Mouse (Mus musculus): Measurements from ENCODE around the gene Tmem231. TPM values are rescaled to one million over a fixed set of nuclear protein-coding genes. Genes with fewer than 3 reads are reported as not detected.

Gene Tmem231
- polyA plus RNA-seq, 2 experiments = 15.7 to 16.3 TPM

GRCm38 (mm10) chr8:111951317-111951716 lies 17.6 kb upstream of the Tmem231 start:
- Histone ChIP-seq H3K4me3 (replicated peaks; ENCODE audit: low read length) (no peak overlapping the region), H3K36me3 (ENCODE audit: control insufficient read depth, insufficient read depth, low read length) (peaks cover 68% of the 10 kb centered on the region), H3K27me3 (ENCODE audit: control insufficient read depth, insufficient read depth, low read length) (no peaks in the 10 kb centered on the region), H3K9me3 (ENCODE audit: control insufficient read depth, low read length) (no peaks in the 10 kb centered on the region), H3K4me2 (replicated peaks; ENCODE audit: low read depth, low read length, severe bottlenecking) (no peak overlapping the region), H3K4me1 (ENCODE audit: control insufficient read depth, insufficient read depth, low read length) (no peaks in the 10 kb centered on the region), H3K9ac (ENCODE audit: low read depth, low read length, severe bottlenecking) (no peak overlapping the region), H3K27ac (replicated peaks; ENCODE audit: low read depth, low read length) (no peak overlapping the region)
- no peak for TF ChIP-seq POLR2A (IDR thresholded peaks at IDR 0.05; ENCODE audit: borderline replicate concordance, extremely low read depth, insufficient read depth, insufficient read length)
- ATAC-seq (ENCODE audit: low FRiP score, low read depth) = no peak
- WGBS = 95% methylated on average over 7 of the region's 7 CpGs
- DNase-seq (ENCODE audit: low spot score) = no peak

- ATAC-seq (ENCODE audit: low FRiP score, low read depth) = no peak
- H3K4me1 ChIP-seq (ENCODE audit: control insufficient read depth, insufficient read depth, low read length) = no peaks in the 10 kb centered on the region
These were observed 17.2 kb upstream of the Tmem231 start for GRCm38 (mm10) chr8:111950846-111951245.

GRCm38 (mm10) chr8:111947954-111948353 lies 14.3 kb upstream of the Tmem231 start:
- Histone ChIP-seq H3K36me3 (ENCODE audit: control insufficient read depth, insufficient read depth, low read length) (peaks cover 69% of the 10 kb centered on the region), H3K27ac (replicated peaks; ENCODE audit: low read depth, low read length) (no peak overlapping the region), H3K4me3 (replicated peaks; ENCODE audit: low read length) (no peak overlapping the region), H3K4me2 (replicated peaks; ENCODE audit: low read depth, low read length, severe bottlenecking) (no peak overlapping the region), H3K9ac (ENCODE audit: low read depth, low read length, severe bottlenecking) (no peak overlapping the region), H3K4me1 (ENCODE audit: control insufficient read depth, insufficient read depth, low read length) (no peaks in the 10 kb centered on the region), H3K27me3 (ENCODE audit: control insufficient read depth, insufficient read depth, low read length) (no peaks in the 10 kb centered on the region), H3K9me3 (ENCODE audit: control insufficient read depth, low read length) (no peaks in the 10 kb centered on the region)
- WGBS = 91% methylated on average over 8 of the region's 8 CpGs
- no peak for DNase-seq (ENCODE audit: low spot score)
- no peak for ATAC-seq (ENCODE audit: low FRiP score, low read depth)
- no peak for TF ChIP-seq POLR2A (IDR thresholded peaks at IDR 0.05; ENCODE audit: borderline replicate concordance, extremely low read depth, insufficient read depth, insufficient read length)

More at GRCm38 (mm10) chr8:111950846-111951245, 17.2 kb upstream of the Tmem231 start:
- H3K4me2 ChIP-seq (replicated peaks; ENCODE audit: low read depth, low read length, severe bottlenecking) = no peak overlapping the region
- TF ChIP-seq POLR2A (IDR thresholded peaks at IDR 0.05; ENCODE audit: borderline replicate concordance, extremely low read depth, insufficient read depth, insufficient read length) = no peak
- no peaks in the 10 kb centered on the region for H3K9me3 ChIP-seq (ENCODE audit: control insufficient read depth, low read length)
- H3K27ac ChIP-seq (replicated peaks; ENCODE audit: low read depth, low read length) = no peak overlapping the region
- no peaks in the 10 kb centered on the region for H3K27me3 ChIP-seq (ENCODE audit: control insufficient read depth, insufficient read depth, low read length)
- no peak overlapping the region for H3K4me3 ChIP-seq (replicated peaks; ENCODE audit: low read length)
- peaks cover 70% of the 10 kb centered on the region for H3K36me3 ChIP-seq (ENCODE audit: control insufficient read depth, insufficient read depth, low read length)
- WGBS = 90% methylated on average over 3 of the region's 3 CpGs
- H3K9ac ChIP-seq (ENCODE audit: low read depth, low read length, severe bottlenecking) = no peak overlapping the region
- DNase-seq (ENCODE audit: low spot score) = no peak

- no peak for DNase-seq (ENCODE audit: low spot score)
- H3K9ac ChIP-seq (ENCODE audit: low read depth, low read length, severe bottlenecking) = no peak overlapping the region
- no peak overlapping the region for H3K4me2 ChIP-seq (replicated peaks; ENCODE audit: low read depth, low read length, severe bottlenecking)
- H3K4me3 ChIP-seq (replicated peaks; ENCODE audit: low read length) = no peak overlapping the region
- TF ChIP-seq POLR2A (IDR thresholded peaks at IDR 0.05; ENCODE audit: borderline replicate concordance, extremely low read depth, insufficient read depth, insufficient read length) = no peak
- 84% methylated on average over 2 of the region's 2 CpGs for WGBS
- H3K9me3 ChIP-seq (ENCODE audit: control insufficient read depth, low read length) = no peaks in the 10 kb centered on the region
- ATAC-seq (ENCODE audit: low FRiP score, low read depth) = no peak
- H3K36me3 ChIP-seq (ENCODE audit: control insufficient read depth, insufficient read depth, low read length) = peaks cover 68% of the 10 kb centered on the region
- H3K27me3 ChIP-seq (ENCODE audit: control insufficient read depth, insufficient read depth, low read length) = no peaks in the 10 kb centered on the region
- no peak overlapping the region for H3K27ac ChIP-seq (replicated peaks; ENCODE audit: low read depth, low read length)
- H3K4me1 ChIP-seq (ENCODE audit: control insufficient read depth, insufficient read depth, low read length) = no peaks in the 10 kb centered on the region
These were observed 13.5 kb upstream of the Tmem231 start for GRCm38 (mm10) chr8:111947144-111947543.

- no peaks in the 10 kb centered on the region for H3K27me3 ChIP-seq (ENCODE audit: control insufficient read depth, insufficient read depth, low read length)
- TF ChIP-seq POLR2A (IDR thresholded peaks at IDR 0.05; ENCODE audit: borderline replicate concordance, extremely low read depth, insufficient read depth, insufficient read length) = no peak
- no peak overlapping the region for H3K27ac ChIP-seq (replicated peaks; ENCODE audit: low read depth, low read length)
- WGBS = 89% methylated on average over 2 of the region's 2 CpGs
- H3K9me3 ChIP-seq (ENCODE audit: control insufficient read depth, low read length) = no peaks in the 10 kb centered on the region
- peaks cover 50% of the 10 kb centered on the region for H3K36me3 ChIP-seq (ENCODE audit: control insufficient read depth, insufficient read depth, low read length)
- no peak overlapping the region for H3K4me3 ChIP-seq (replicated peaks; ENCODE audit: low read length)
- H3K9ac ChIP-seq (ENCODE audit: low read depth, low read length, severe bottlenecking) = no peak overlapping the region
- ATAC-seq (ENCODE audit: low FRiP score, low read depth) (no peak), DNase-seq (ENCODE audit: low spot score) (no peak)
- no peak overlapping the region for H3K4me2 ChIP-seq (replicated peaks; ENCODE audit: low read depth, low read length, severe bottlenecking)
- H3K4me1 ChIP-seq (ENCODE audit: control insufficient read depth, insufficient read depth, low read length) = peaks cover 12% of the 10 kb centered on the region
These were observed 9.9 kb upstream of the Tmem231 start for GRCm38 (mm10) chr8:111943544-111943943.

GRCm38 (mm10) chr8:111941101-111941454 lies 7.4 kb upstream of the Tmem231 start:
- ATAC-seq (ENCODE audit: low FRiP score, low read depth) (no peak), DNase-seq (ENCODE audit: low spot score) (peak; percentile 51)
- peaks cover 12% of the 10 kb centered on the region for H3K4me1 ChIP-seq (ENCODE audit: control insufficient read depth, insufficient read depth, low read length)
- peak overlapping the region; percentile 87 for H3K4me3 ChIP-seq (replicated peaks; ENCODE audit: low read length)
- no peaks in the 10 kb centered on the region for H3K27me3 ChIP-seq (ENCODE audit: control insufficient read depth, insufficient read depth, low read length)
- H3K36me3 ChIP-seq (ENCODE audit: control insufficient read depth, insufficient read depth, low read length) = peaks cover 30% of the 10 kb centered on the region
- peak overlapping the region; percentile 91 for H3K4me2 ChIP-seq (replicated peaks; ENCODE audit: low read depth, low read length, severe bottlenecking)
- no peak for TF ChIP-seq POLR2A (IDR thresholded peaks at IDR 0.05; ENCODE audit: borderline replicate concordance, extremely low read depth, insufficient read depth, insufficient read length)
- WGBS = under 1% methylated on average over 21 of the region's 23 CpGs
- H3K9me3 ChIP-seq (ENCODE audit: control insufficient read depth, low read length) = no peaks in the 10 kb centered on the region
- H3K27ac ChIP-seq (replicated peaks; ENCODE audit: low read depth, low read length) = peak overlapping the region; percentile 45; the same call in 1 of the 2 replicates
- H3K9ac ChIP-seq (ENCODE audit: low read depth, low read length, severe bottlenecking) = peak overlapping the region; percentile 71
